Mouse (Mus musculus) heart, embryonic 16.5 days (tissue): ENCODE measurements around the gene Aamp. TPM values are rescaled to one million over a fixed set of nuclear protein-coding genes. Genes with fewer than 3 reads are reported as not detected.
"Not testable (repeated sequence)": the region's sequence is repeated elsewhere in the genome, so short reads cannot be mapped to it uniquely, and the experiment has no call there.

Experiments
- ATAC-seq: fragments of 200-750 bp; cut with Nextera tagmentation; replicated peaks from 2 replicates; pipeline ENCODE4 v1.8.0; 2017; ENCODE audit warnings: moderate number of reproducible peaks; ENCODE audit not compliant: insufficient read depth, low FRiP score; ENCODE audit errors: extremely low read depth
- H3K27ac ChIP-seq: fragments of 300-500 bp; sonication (generic); 2 replicates; pipeline ENCODE4 v1.5.1; 2014; ENCODE audit warnings: mild to moderate bottlenecking, low read length, control low read depth, moderate library complexity
- H3K27me3 ChIP-seq: fragments of 300-500 bp; sonication (generic); 2 replicates; pipeline ENCODE4 v1.6.1; 2014; ENCODE audit warnings: low read length, mixed read lengths; ENCODE audit not compliant: control insufficient read depth, insufficient read depth
- H3K36me3 ChIP-seq: fragments of 300-500 bp; sonication (generic); 2 replicates; pipeline ENCODE4 v1.6.1; 2014; ENCODE audit not compliant: control insufficient read depth, insufficient read depth
- H3K4me1 ChIP-seq: fragments of 300-500 bp; sonication (generic); 2 replicates; pipeline ENCODE4 v1.6.1; 2014; ENCODE audit warnings: low read length, mixed read lengths; ENCODE audit not compliant: control insufficient read depth, insufficient read depth
- H3K4me2 ChIP-seq: fragments of 300-500 bp; sonication (generic); 2 replicates; pipeline ENCODE4 v1.6.1; 2014; ENCODE audit warnings: low read depth, mild to moderate bottlenecking, control low read depth, low read length
- H3K4me3 ChIP-seq: fragments of 300-500 bp; sonication (generic); 2 replicates; pipeline ENCODE4 v1.5.1; 2014; ENCODE audit warnings: mild to moderate bottlenecking, control low read depth, low read length
- H3K9ac ChIP-seq: fragments of 300-500 bp; sonication (generic); 2 replicates; pipeline ENCODE4 v1.6.1; 2014; ENCODE audit warnings: low read length, control low read depth
- H3K9me3 ChIP-seq: fragments of 300-500 bp; sonication (generic); replicated peaks from 2 replicates; pipeline ENCODE4 v1.6.1; 2016; ENCODE audit warnings: low read length; ENCODE audit not compliant: control insufficient read depth
- WGBS: fragments of 180-500 bp; shearing (Covaris S2); extraction: QIAGEN DNeasy Blood & Tissue Kit; methylation state at CpG from one replicate; pipeline ENCODE4 v1.1.7; 2014; 5-methylcytosine and 5-hydroxymethylcytosine counted together
- polyA plus RNA-seq: library from polyadenylated mRNA; unstranded; fragments of >200 nt; fragmentation: Nextera tagmentation; extraction: Ambion mirVana; gene quantifications from 2 replicates; pipeline ENCODE4 v1.2.1, GENCODE M21; 2015

Gene Aamp
- polyA plus RNA-seq: 214 and 223 TPM in 2 replicates

GRCm38 (mm10) chr1:74284543-74285160, at the start of gene Aamp, which contains the start of gene Pnkd:
Aamp (minus strand) TSS chr1:74284738.
Pnkd (plus strand) TSS chr1:74284930.
- peak; percentile 97 for ATAC-seq
- no peaks in the 10 kb centered on the region for H3K27me3 ChIP-seq
- peak within 1 kb of the TSS; percentile 93 for H3K4me3 ChIP-seq
- peaks cover 48% of the 10 kb centered on the region for H3K4me1 ChIP-seq
- peak within 1 kb of the TSS; percentile 93 for H3K4me2 ChIP-seq
- peak within 1 kb of the TSS; percentile 93 for H3K9ac ChIP-seq
- H3K36me3 ChIP-seq: peaks cover 45% of the 10 kb centered on the region
- H3K27ac ChIP-seq: peak within 1 kb of the TSS; percentile 86
- WGBS: under 1% methylated on average over 55 of the region's 56 CpGs
- no peaks in the 10 kb centered on the region for H3K9me3 ChIP-seq

DNA sequence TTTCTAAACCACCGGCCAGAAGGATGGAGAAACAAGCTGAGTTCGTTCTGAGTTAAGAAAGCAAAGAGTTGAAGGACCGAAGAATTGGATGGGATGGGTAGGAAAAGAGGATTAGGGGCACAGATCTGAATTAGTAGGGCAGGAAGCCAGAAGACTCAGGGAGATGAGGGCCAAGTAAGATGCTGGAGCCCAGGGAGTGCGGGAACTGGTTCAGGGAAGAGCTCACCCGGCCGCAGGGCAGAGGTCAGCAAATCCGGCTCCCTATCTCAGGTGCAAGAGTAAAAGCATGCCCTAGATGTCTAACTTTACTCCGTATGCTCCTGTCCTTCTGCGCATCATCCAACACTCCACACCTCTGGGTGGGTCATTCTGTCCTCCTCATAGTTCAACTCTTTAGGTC, 48.4 kb upstream of the Aamp start:
- ATAC-seq: no peak
- H3K9ac ChIP-seq: peak overlapping the region; percentile 73
- H3K27ac ChIP-seq: peak overlapping the region; percentile 91
- no peaks in the 10 kb centered on the region for H3K27me3 ChIP-seq
- H3K36me3 ChIP-seq: peaks cover 6% of the 10 kb centered on the region; the same call in 1 of the 2 replicates
- H3K9me3 ChIP-seq: no peaks in the 10 kb centered on the region
- peak overlapping the region; percentile 79 for H3K4me2 ChIP-seq
- peak overlapping the region; percentile 63 for H3K4me3 ChIP-seq
- WGBS: 4% methylated on average over 9 of the region's 9 CpGs
- H3K4me1 ChIP-seq: peaks cover 56% of the 10 kb centered on the region

DNA sequence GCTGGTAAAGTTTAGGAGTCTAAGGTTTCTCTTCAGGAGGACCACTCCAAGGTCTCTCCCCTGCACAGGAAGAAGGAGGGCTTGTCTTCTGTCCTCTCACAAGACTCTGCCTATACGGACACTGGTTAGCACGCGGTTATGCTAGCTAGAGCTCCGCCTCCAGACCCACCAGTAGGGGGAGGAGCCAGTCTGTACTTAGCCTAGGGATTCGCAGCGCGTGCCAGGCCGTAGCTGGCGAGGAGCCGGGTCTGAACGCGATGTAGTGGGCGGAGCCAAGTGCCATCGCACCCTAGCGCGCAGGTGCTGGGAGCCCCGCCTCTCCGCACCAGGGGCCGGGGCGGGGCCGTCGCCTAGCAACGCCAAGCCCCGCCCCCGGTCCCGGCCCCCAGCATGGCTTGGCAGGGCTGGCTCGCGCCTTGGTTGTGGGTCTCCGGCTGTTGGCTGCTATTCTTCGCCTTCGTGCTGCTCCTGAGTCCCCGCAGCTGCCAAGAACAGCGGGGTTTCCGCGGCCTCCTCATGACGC, 47.8 kb upstream of the Aamp start:
- peak; percentile 94 for ATAC-seq
- no peaks in the 10 kb centered on the region for H3K9me3 ChIP-seq
- peaks cover 51% of the 10 kb centered on the region for H3K4me1 ChIP-seq
- peak overlapping the region; percentile 73 for H3K9ac ChIP-seq
- H3K4me2 ChIP-seq: peak overlapping the region; percentile 79
- H3K36me3 ChIP-seq: peaks cover 9% of the 10 kb centered on the region
- H3K4me3 ChIP-seq: peak overlapping the region; percentile 63
- H3K27me3 ChIP-seq: no peaks in the 10 kb centered on the region
- H3K27ac ChIP-seq: peak overlapping the region; percentile 91
- under 1% methylated on average over 36 of the region's 36 CpGs for WGBS

- H3K4me1 ChIP-seq: peaks cover 44% of the 10 kb centered on the region
- no peaks in the 10 kb centered on the region for H3K27me3 ChIP-seq
- peaks cover 9% of the 10 kb centered on the region for H3K36me3 ChIP-seq
- H3K9me3 ChIP-seq: no peaks in the 10 kb centered on the region
- H3K4me3 ChIP-seq: no peak overlapping the region
- 58% methylated on average over 4 of the region's 4 CpGs for WGBS
- peak overlapping the region; percentile 91 for H3K27ac ChIP-seq
- ATAC-seq: no peak
- H3K4me2 ChIP-seq: no peak overlapping the region
- peak overlapping the region; percentile 49 for H3K9ac ChIP-seq
Observed at GRCm38 (mm10) chr1:74331046-74331681, 46.6 kb upstream of the Aamp start.

DNA sequence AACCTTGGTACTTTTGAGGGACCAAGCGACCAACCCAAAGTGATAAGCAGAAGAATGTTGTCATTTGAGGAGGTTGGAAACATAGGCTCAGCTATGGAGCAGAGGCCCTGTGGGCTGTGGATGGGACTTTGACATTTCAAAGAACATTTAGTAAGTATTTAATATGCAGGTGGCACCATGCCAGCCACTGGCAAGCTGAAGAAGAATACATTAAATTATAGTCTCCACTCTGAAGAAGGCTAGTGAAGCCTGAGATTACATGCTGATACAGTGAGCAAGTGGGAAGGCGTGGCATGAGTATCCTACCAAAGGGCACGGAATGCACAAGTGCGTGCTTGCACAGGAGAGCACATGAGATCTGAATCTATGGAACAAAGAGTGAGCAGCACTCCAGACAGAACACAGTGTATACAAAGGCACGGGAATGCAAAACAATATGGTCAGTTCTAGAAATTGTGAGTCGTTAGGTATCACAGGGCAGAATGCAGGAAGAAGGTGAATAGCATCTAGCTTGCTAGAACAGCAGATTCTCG, 45.4 kb upstream of the Aamp start:
- no peak overlapping the region for H3K4me2 ChIP-seq
- no peak for ATAC-seq
- peaks cover 9% of the 10 kb centered on the region for H3K36me3 ChIP-seq
- H3K27ac ChIP-seq: peak overlapping the region; percentile 91
- peaks cover 35% of the 10 kb centered on the region for H3K4me1 ChIP-seq
- no peak overlapping the region for H3K9ac ChIP-seq
- no peaks in the 10 kb centered on the region for H3K27me3 ChIP-seq
- WGBS: 74% methylated on average over 7 of the region's 7 CpGs
- H3K9me3 ChIP-seq: no peaks in the 10 kb centered on the region
- H3K4me3 ChIP-seq: no peak overlapping the region

GRCm38 (mm10) chr1:74326916-74327315, 42.4 kb upstream of the Aamp start:
- H3K4me1 ChIP-seq: peaks cover 30% of the 10 kb centered on the region
- not testable (repeated sequence) for H3K36me3 ChIP-seq, H3K9ac ChIP-seq, H3K4me3 ChIP-seq, H3K27me3 ChIP-seq, ATAC-seq, H3K4me2 ChIP-seq, H3K9me3 ChIP-seq, H3K27ac ChIP-seq
- WGBS: 83% methylated on average over 2 of the region's 2 CpGs

DNA sequence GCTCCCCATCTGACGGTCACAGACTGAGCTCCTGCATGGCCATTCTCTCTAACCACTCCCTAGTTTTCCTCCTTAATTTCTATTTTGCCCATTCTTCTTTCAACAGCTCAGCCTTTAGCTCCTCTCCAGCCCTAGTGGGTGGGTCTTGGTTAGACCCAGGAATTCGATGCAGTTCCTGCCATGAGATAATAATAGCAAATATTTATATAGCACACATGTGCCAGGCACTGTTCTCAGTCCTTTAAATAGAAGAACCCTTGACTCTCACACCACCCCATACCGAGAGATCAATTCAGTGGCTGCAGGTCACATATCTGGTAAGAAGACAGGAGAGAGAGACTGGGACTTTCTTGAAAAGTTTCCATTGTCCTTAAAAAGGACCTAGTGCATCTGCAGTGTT, 36.9 kb upstream of the Aamp start:
- ATAC-seq: peak; percentile 66
- H3K4me3 ChIP-seq: no peak overlapping the region
- H3K9ac ChIP-seq: no peak overlapping the region
- peak overlapping the region; percentile 86 for H3K27ac ChIP-seq
- H3K36me3 ChIP-seq: no peaks in the 10 kb centered on the region
- H3K4me1 ChIP-seq: peaks cover 21% of the 10 kb centered on the region
- H3K27me3 ChIP-seq: no peaks in the 10 kb centered on the region
- peak overlapping the region; percentile 6; the same call in 1 of the 2 replicates for H3K4me2 ChIP-seq
- WGBS: 40% methylated on average over 3 of the region's 3 CpGs
- H3K9me3 ChIP-seq: no peaks in the 10 kb centered on the region

DNA sequence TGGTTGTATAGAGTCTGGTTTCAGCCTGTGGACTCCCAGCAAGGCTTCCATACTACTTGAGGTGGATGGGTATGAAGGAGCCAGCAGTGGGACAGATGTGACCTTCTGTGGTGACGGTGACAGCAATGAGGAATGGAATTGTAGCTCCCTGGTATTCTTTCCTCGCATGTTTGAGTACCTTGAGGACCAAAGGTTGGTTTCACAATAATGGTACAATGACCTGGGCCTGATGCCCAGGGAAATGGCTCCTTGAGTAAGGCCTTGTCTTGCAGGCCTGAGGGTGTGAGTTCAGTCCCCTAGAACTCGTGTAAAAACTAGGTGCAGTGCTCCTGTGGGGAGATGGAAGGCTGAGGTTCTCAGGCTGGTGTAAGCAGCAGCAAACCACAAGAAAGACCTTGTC, 34.2 kb upstream of the Aamp start:
- Histone ChIP-seq H3K4me3 (no peak overlapping the region), H3K9me3 (no peaks in the 10 kb centered on the region), H3K36me3 (no peaks in the 10 kb centered on the region), H3K4me2 (no peak overlapping the region), H3K27me3 (no peaks in the 10 kb centered on the region), H3K27ac (no peak overlapping the region), H3K9ac (no peak overlapping the region), H3K4me1 (peaks cover 23% of the 10 kb centered on the region)
- ATAC-seq: no peak
- WGBS: 93% methylated on average over 3 of the region's 3 CpGs
